18 mouse cellular contexts compared by ENCODE assay signal in genomic region chr5:16181041-16181440, GRCm38 (mm10).
DNase-seq lines count a peak whose midpoint lies in the region; ATAC-seq lines count a peak whose summit lies in the region.
"Had no signal": no experiment of that assay in that cellular context is flagged by ENCODE, and none has a peak within 500 bp of the region (broad histone marks: within the 10 kb centered on the region; RNA-seq: fewer than 3 reads in every experiment).

No protein-coding gene starts in this region.

- no peak for DNase-seq in forebrain, embryonic 14.5 days (ENCODE audit: low spot score)
- DNase-seq in ES-CJ7 (ENCODE audit: low read depth, low spot score) (peak; percentile 33), ZHBTc4 (ENCODE audit: low read depth, low spot score) (peak; percentile 52)
- DNase-seq in adrenal gland, postnatal 25 days = peak; percentile 29
- no peak for DNase-seq in spleen, postnatal 10 days (ENCODE audit: low spot score in 2 of 2)
- DNase-seq in kidney, adult 18-20 months = no peak
- DNase-seq: cerebellum, adult 2 months; cerebellum, postnatal 10 days; gastrocnemius, postnatal 36 days; heart, adult 18-20 months; heart, postnatal 14 days had no signal

- no peaks in the 10 kb centered on the region for H3K9me3 ChIP-seq in forebrain, embryonic 12.5 days
- no peaks in the 10 kb centered on the region for H3K9me3 ChIP-seq in forebrain, embryonic 14.5 days (replicated peaks; ENCODE audit: control insufficient read depth, low read length)
- H3K9me3 ChIP-seq: embryonic facial prominence, embryonic 10.5 days; forebrain, embryonic 15.5 days; heart, embryonic 10.5 days; kidney, embryonic 15.5 days had no signal

- ATAC-seq in forebrain, embryonic 12.5 days (ENCODE audit: low FRiP score) = 0 out of 2 replicates have a peak, but pooled peaks have one; percentile 30
- no peak for ATAC-seq in forebrain, embryonic 14.5 days
- ATAC-seq: forebrain, embryonic 15.5 days; intestine, embryonic 16.5 days had no signal

- no peaks in the 10 kb centered on the region for H3K4me1 ChIP-seq in forebrain, embryonic 12.5 days
- H3K4me1 ChIP-seq in forebrain, embryonic 14.5 days (ENCODE audit: control insufficient read depth, insufficient read depth, low read length) = no peaks in the 10 kb centered on the region
- H3K4me1 ChIP-seq: embryonic facial prominence, embryonic 10.5 days; forebrain, embryonic 15.5 days; kidney, embryonic 15.5 days had no signal

- no peak overlapping the region for H3K4me3 ChIP-seq in forebrain, embryonic 12.5 days (replicated peaks)
- no peak overlapping the region for H3K4me3 ChIP-seq in forebrain, embryonic 14.5 days (ENCODE audit: low read depth, low read length)
- H3K4me3 ChIP-seq: embryonic facial prominence, embryonic 10.5 days; forebrain, embryonic 15.5 days; heart, embryonic 10.5 days; kidney, embryonic 15.5 days had no signal

- no peak overlapping the region for H3K27ac ChIP-seq in forebrain, embryonic 12.5 days
- no peak overlapping the region for H3K27ac ChIP-seq in forebrain, embryonic 14.5 days (ENCODE audit: low read depth, low read length)
- H3K27ac ChIP-seq: embryonic facial prominence, embryonic 10.5 days; forebrain, embryonic 15.5 days; heart, embryonic 10.5 days; hindbrain, embryonic 14.5 days; kidney, embryonic 15.5 days had no signal

- H3K27me3 ChIP-seq in forebrain, embryonic 12.5 days = no peaks in the 10 kb centered on the region
- H3K27me3 ChIP-seq in forebrain, embryonic 14.5 days (replicated peaks; ENCODE audit: control insufficient read depth, insufficient read depth, low read length) = no peaks in the 10 kb centered on the region
- H3K27me3 ChIP-seq: forebrain, embryonic 15.5 days; kidney, embryonic 15.5 days had no signal

- no peak overlapping the region for H3K9ac ChIP-seq in forebrain, embryonic 12.5 days
- no peak overlapping the region for H3K9ac ChIP-seq in forebrain, embryonic 14.5 days (ENCODE audit: low read length)
- H3K9ac ChIP-seq: forebrain, embryonic 15.5 days; hindbrain, embryonic 14.5 days; kidney, embryonic 15.5 days had no signal

- no peaks in the 10 kb centered on the region for H3K36me3 ChIP-seq in forebrain, embryonic 12.5 days (replicated peaks)
- H3K36me3 ChIP-seq in forebrain, embryonic 14.5 days (ENCODE audit: control insufficient read depth, insufficient read depth, low read length) = no peaks in the 10 kb centered on the region
- H3K36me3 ChIP-seq: embryonic facial prominence, embryonic 10.5 days; forebrain, embryonic 15.5 days; heart, embryonic 10.5 days; kidney, embryonic 15.5 days had no signal

- no peak overlapping the region for H3K4me2 ChIP-seq in forebrain, embryonic 12.5 days
- no peak overlapping the region for H3K4me2 ChIP-seq in forebrain, embryonic 14.5 days (ENCODE audit: low read length)
- H3K4me2 ChIP-seq: forebrain, embryonic 15.5 days; hindbrain, embryonic 14.5 days; kidney, embryonic 15.5 days had no signal

- whole genome bisulfite sequencing in forebrain, embryonic 12.5 days = 90% methylated on average over 7 of the region's 7 CpGs
- WGBS in forebrain, embryonic 14.5 days = 87% methylated on average over 7 of the region's 7 CpGs

Comparison
In these comparisons a context has a peak if more than half of its experiments do, and no peak if none do; other contexts are left out.
1. DNase-seq: peak in ES-CJ7 (single experiment), ZHBTc4 (single experiment) and adrenal gland, postnatal 25 days (single experiment); none in forebrain, embryonic 14.5 days (single experiment), spleen, postnatal 10 days (0 of 2) and kidney, adult 18-20 months (single experiment).